Mouse (Mus musculus) fat pad, adult 2 months (tissue): ENCODE measurements around the gene Hhex.

Experiments
- DNase-seq: peaks from one replicate; pipeline ENCODE4 v3.0.0-alpha.2; 2011; ENCODE audit warnings: low read depth, low spot score; ENCODE audit errors: extremely low read depth

Gene Hhex

DNA sequence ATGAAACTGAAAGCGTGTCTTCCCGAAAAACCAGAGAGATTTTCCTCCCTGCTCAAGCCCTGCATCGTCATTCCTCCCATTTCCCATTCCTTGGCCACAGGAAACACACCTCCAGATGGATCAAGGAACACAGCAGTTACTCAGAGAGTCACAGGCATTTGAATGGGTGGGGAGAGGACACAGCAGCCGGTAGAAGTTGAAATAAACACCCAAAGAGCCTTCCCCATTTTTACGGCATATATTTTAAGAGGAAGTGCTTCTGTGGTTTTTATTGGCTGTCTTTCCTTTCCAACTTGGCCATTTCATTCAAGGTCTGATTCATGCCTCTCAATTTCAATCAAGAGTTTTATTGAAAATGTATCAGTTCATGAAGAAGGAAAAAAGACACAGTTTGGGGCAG is 13.6 kb downstream of the Hhex start:
- DNase-seq, result no peak

DNA sequence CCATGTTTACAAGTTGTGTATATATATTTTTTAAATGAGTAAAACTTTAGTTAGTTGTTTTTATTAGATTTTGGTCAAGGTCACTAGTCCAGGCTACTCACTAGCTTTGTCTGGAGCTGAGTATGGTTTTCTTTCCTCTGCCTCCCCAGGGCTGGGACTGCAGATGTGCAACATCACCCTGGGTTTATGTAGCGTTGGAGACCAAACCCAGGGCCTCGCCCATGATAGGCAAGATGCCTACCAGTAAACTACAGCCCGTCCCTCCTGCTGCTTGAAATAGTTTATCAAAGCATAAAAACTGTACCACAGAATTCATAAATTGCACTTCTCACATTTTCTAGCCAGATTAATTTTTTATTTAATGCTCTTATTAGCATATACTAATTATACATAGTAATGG is 14.6 kb downstream of the Hhex start:
- no peak for DNase-seq

GRCm38 (mm10) chr19:37455528-37455927 is 20.9 kb downstream of the Hhex start:
- no peak for DNase-seq

- no peak for DNase-seq
Measured at GRCm38 (mm10) chr19:37455961-37456360, 21.4 kb downstream of the Hhex start.

DNA sequence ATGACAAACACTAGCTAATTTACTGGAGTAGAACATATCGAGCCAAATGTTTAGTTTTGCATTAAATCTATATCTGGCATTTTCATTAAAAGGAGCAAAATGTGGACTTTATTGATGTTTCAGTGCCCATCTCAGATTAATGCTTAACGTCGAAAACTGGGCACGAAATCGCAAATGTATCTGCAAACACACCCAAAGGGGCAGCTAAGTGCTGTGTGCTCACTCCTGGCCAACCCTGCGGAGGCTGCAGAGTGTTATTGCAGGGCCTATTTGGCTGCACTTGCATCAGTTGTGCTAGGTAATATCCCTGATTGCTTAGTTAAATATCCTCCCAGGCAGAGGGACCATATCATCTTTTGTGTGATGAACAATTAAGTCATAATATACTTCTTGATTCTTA is 23.4 kb downstream of the Hhex start:
- no peak for DNase-seq

DNA sequence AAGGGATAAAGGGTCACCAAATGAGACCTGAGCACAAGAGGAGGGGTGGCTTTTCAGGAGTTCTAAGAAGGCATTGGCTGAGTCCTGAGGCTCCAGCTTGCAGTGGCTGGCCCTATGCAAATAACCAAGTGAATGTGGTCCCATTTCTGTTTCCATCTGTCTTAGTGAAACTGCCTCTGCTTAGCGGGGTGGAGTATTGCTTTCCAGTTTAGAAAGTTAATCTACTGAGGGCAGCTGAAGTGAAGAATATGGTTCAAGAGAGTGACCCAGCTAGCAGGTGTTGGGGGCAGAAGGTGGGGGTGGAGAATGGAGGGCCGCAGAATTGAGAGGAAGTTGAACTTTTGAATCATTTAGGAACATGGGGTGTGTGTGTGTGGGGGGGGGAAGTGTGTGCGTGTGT is 31.8 kb downstream of the Hhex start:
- DNase-seq, result no peak

GRCm38 (mm10) chr19:37466978-37467377 is 32.4 kb downstream of the Hhex start:
- no peak for DNase-seq

DNA sequence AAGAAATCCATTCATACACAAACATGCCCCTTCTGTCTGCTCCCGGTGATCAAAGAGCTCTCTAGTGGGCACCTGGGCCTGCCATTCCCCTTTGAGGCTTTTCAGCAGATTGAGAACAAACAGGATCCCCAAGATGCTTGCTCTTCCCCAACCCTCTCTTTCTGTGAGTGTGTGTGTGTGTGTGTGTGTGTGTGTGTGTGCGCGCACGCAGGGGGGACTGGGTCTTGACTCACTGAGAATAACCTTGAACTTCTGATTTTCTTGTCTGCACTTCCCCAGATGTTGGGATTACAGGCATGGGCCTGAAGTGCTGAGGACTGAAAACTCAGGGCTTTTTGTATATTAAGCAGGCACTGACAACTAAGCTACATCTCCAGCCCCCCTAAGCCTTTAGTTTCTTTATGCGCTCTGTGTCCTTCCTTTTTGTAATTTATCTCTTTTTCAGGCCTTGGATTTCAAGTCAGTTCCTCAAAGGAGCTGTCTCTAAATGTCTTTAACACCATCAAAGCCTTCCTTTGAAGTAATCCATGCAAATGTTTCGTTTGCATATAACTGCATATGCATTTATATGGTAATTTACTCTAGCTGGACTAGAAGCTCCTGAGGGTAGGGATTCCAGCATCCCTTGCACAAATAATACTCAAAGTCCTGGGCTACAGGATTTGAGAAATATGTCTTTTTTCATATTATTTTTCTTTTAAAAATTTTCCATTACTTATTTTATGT is 34.4 kb downstream of the Hhex start:
- DNase-seq, result no peak

DNA sequence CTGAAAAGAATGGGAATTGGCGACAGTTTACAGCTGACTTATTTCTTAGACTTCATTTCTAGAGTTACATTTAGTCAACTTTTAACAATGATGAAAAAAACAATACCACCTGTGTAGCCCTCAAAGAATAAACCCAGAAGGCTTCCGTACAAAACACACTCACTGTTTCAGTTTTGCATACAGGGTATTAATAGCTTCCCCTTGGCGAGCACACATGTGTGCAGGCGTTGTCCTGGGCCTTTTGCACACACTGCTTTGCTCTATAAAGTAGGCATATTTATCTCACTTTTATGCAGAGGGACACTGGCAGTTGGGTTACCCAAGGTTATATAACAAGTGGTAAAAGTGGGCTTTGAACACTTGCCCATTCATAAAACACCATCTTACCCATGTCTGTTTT is 37.1 kb downstream of the Hhex start:
- no peak for DNase-seq

DNA sequence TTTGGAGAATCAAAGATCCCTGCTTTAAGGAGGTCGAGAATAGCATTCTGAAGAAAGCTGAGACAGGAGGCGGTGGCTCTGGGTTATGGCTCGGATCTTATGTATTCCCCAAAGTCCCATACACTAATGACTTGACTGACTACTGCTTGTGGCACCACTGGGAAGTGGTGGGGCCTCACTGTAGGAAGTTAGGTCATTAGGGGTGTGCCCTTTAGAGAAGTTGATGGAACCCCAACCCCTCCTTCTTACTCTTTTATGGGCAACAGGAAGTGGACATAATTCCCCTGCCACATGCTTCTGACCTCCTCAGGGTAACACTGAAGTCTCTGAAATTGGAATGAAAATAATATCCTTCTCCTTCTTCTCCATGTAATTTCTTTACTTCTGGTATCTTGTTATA is 38.0 kb downstream of the Hhex start:
- no peak for DNase-seq

DNA sequence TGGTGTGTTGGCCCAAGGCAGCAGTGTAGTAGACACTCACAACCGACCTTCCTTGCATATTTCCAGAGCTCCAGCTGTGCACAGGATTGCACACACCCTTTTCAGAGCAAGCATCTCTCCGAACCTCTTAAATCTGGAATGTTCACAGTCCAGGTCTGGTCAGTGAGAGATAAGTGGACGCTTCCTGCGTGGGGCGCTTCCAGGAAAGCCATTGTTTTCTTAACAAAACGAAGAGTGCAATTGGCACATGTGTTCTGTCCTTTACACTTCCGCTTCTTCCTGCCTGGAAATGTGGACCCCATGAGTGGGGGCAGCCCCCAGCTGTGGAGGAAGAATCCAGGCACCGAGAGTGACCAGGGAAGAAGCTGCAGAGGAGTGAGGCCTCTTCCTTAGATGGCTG is 47.1 kb downstream of the Hhex start:
- no peak for DNase-seq

GRCm38 (mm10) chr19:37482556-37483187 is 48.1 kb downstream of the Hhex start:
- no peak for DNase-seq

DNA sequence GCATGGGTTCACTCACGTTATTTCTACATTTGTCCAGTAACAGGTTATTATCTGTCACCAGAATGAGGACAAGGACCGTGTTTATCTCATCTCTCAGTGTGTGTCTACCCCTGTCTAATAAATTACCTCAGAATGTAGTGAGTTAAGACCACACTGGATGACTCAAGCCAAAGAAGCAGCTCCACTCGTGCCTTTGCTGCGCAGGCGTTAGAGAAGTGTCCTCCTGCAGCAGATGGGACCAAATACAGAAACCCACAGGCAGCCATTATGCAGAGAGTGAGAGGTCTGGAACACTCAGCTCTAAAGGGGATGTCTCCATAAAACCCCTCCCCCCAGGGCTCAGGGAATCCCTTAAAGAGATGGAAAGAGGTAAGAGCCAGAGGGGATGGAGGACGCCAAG is 50.2 kb downstream of the Hhex start:
- no peak for DNase-seq

- no peak for DNase-seq
Measured at GRCm38 (mm10) chr19:37486801-37487200, 52.2 kb downstream of the Hhex start.

DNA sequence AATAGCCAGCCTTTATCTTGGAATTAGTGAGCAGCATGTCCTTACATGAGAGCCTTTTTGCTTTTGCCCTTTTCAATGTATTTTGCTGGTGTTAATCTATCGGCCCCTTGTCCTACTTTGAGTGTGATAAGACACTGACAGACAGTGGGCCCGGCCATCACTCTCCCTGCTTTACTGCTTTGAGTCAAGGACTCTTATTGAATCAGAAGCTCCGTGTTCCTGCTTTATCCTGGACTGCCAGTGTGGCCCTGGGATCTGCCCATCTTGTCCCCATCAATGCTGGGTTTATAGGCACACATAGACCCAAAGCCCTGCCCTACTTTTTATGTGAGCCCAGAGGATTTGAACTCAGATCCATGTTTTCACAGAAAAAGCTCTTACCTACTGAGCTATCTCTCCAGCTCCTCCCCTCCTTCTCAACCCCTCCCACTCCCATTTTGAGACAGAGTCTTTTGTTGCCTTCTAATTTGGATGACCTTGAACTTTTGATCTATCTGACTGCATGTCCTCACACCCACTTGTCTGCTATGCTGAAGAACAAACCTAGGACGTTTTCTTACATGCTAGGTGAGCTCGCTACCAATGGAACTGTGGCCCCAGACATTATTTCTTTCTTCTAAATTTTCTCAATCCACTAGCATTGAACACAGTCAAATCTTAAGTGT is 53.3 kb downstream of the Hhex start:
- no peak for DNase-seq

- no peak for DNase-seq
Measured at GRCm38 (mm10) chr19:37488608-37489262, 54.1 kb downstream of the Hhex start.
